Mouse (Mus musculus): ENCODE results near the gene Shkbp1.

DNA sequence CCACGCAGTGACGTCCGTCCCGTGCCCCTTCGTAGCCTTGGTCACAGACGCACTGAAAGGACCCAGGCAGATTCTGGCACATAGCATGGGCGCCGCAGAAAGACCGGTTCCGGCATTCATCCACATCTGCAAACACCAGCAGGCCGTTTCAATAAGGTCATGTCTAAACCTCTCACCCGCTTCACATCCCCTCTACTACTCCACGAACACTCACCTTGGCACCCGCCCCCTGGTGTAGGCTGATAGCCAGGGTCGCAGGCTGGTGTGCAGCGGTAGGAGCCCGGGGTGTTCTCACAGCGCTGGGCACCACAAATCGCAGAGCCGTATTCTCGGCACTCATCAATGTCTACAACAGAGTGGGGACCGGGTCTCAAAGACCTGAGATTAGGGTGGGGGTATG is 36.4 kb downstream of the Shkbp1 start:
- TF ChIP-seq GATA1 (IDR thresholded peaks at IDR 0.05; ENCODE audit: borderline replicate concordance, low read length): no peak
- no peak for TF ChIP-seq FLI1 (IDR thresholded peaks at IDR 0.05; ENCODE audit: low read length)
